Mouse (Mus musculus) megakaryocyte, embryonic 14.5 days (primary cell): ENCODE results near the gene Sri.
"Not testable (repeated sequence)": the region's sequence is repeated elsewhere in the genome, so short reads cannot be mapped to it uniquely, and the experiment has no call there.

Experiments
- FLI1 ChIP-seq: IDR thresholded peaks from 2 replicates; pipeline ENCODE4 v1.6.1; 2012; ENCODE audit warnings: low read length, inconsistent platforms, mixed read lengths
- GATA1 ChIP-seq: IDR thresholded peaks from 3 replicates; pipeline ENCODE4 v1.6.1; 2012; ENCODE audit warnings: mixed read lengths, low read length, inconsistent platforms, borderline replicate concordance

DNA sequence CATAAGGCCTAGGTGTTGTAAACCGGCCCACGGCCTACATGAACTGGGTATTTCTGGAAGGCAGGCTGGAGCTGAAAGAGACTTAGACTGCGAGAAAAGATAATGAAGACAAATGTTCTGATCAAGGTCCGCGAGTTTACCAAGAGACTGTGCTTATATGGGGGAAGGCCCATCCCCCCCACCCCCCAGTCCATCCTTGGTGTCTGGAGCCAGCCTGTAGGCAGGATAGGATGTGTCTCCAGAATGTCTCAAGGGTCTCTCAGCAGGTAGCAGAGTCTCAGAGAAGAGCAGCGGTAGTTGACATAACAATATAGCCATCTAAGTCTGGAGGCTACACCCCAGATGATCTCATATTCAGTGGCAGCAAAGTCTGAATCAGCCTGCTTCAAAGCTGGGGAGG, 11.3 kb upstream of the Sri start:
- not testable (repeated sequence) for TF ChIP-seq GATA1, FLI1
